Mouse (Mus musculus) cerebellum, postnatal 36 days (tissue): ENCODE measurements around the gene Nprl3.

Experiments used
- DNase-seq, 2 experiments: peaks; one replicate each; pipeline ENCODE4 v3.0.0; 2021 to 2022; ENCODE audit warnings: mixed read lengths in 2 of 2

The Nprl3 gene

GRCm38 (mm10) chr11:32195867-32196540 is 71.5 kb downstream of the Nprl3 start:
- DNase-seq, result no peak

GRCm38 (mm10) chr11:32194626-32195025 is 72.9 kb downstream of the Nprl3 start:
- no peak for DNase-seq

- DNase-seq, result no peak
Measured at GRCm38 (mm10) chr11:32194086-32194485, 73.4 kb downstream of the Nprl3 start.

- no peak for DNase-seq
Measured at GRCm38 (mm10) chr11:32193156-32193555, 74.4 kb downstream of the Nprl3 start.

GRCm38 (mm10) chr11:32190603-32191110 is 76.8 kb downstream of the Nprl3 start:
- peak in 1 of 2 experiments; percentile 31 for DNase-seq

- no peak for DNase-seq
Measured at GRCm38 (mm10) chr11:32190119-32190518, 77.4 kb downstream of the Nprl3 start.

- DNase-seq, result no peak
Measured at GRCm38 (mm10) chr11:32189434-32189833, 78.1 kb downstream of the Nprl3 start.

GRCm38 (mm10) chr11:32188881-32189280 is 78.6 kb downstream of the Nprl3 start:
- no peak for DNase-seq

GRCm38 (mm10) chr11:32187256-32187655 is 80.3 kb downstream of the Nprl3 start:
- no peak for DNase-seq

GRCm38 (mm10) chr11:32186031-32186430 is 81.5 kb downstream of the Nprl3 start:
- DNase-seq, result no peak

- DNase-seq, result no peak
Measured at GRCm38 (mm10) chr11:32184469-32184868, 83.0 kb downstream of the Nprl3 start.

GRCm38 (mm10) chr11:32181973-32182868 is 85.3 kb downstream of the Nprl3 start:
- peak; percentile 87 to 97 for DNase-seq

- DNase-seq, result no peak
Measured at GRCm38 (mm10) chr11:32181246-32181645, 86.3 kb downstream of the Nprl3 start.

- no peak for DNase-seq
Measured at GRCm38 (mm10) chr11:32178506-32178905, 89.0 kb downstream of the Nprl3 start.
